Mouse (Mus musculus) lung, postnatal 10 days (tissue): ENCODE measurements around the gene Cul3.
A peak's percentile ranks its signal among the peaks of the same experiment; 100 is the strongest.
"Not testable (repeated sequence)": the region's sequence is repeated elsewhere in the genome, so short reads cannot be mapped to it uniquely, and the experiment has no call there.

Source experiments
- DNase-seq: peaks from one replicate; pipeline ENCODE4 v3.0.0; 2021

The Cul3 gene

DNA sequence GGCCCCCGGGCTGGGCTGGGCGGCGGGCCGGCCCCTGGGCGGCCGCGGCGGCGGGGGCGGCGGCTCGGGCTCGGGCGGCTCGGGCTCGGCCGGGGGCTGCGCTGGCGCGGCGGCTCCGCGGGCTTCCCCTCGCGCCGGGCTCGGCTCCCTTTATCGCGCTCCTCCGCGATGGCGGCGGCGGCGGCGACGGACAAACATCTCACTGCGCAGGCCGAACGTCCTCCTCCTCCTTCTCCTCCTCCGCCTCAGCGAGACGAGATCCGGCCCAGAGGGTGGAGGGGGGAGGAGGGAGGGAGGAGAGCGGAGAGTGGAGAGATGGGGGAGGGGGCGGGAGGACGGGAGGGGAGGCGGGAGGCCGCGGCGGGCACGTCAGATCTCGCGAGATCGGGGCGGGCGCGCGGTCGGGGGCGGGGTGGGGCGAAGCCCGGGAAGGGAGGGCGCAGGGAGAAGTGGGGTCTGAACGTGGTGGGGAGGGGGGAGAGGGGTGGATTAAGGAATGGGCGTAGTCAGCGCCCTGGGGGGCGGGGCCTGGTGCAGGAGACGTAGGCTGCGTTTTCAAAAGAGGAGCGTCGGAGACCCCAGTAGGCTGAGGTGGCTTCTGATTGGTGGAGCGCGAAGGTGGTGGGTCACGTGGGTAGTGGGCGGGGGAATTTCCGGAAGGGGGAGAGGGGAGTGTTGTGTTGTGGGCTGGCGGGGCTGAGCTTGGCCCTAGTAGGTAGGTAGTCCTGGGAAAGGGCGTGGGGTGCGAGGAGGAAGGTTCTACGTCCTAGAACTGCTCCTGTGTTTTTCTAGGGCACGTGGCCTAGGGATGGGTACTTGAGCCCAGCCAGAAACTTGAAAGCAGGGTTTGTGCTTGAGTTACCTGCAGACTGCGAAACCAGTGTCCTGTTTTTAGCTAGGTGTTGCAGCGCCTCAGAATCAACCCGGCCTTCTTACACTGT lies at the start of gene Cul3:
TSS of gene Cul3 (minus strand) at position 45 of the 941 bp plus-strand sequence.
- DNase-seq: peak; percentile 98

GRCm38 (mm10) chr1:80389518-80389917 lies 49.2 kb upstream of the Cul3 start:
- no peak for DNase-seq

DNA sequence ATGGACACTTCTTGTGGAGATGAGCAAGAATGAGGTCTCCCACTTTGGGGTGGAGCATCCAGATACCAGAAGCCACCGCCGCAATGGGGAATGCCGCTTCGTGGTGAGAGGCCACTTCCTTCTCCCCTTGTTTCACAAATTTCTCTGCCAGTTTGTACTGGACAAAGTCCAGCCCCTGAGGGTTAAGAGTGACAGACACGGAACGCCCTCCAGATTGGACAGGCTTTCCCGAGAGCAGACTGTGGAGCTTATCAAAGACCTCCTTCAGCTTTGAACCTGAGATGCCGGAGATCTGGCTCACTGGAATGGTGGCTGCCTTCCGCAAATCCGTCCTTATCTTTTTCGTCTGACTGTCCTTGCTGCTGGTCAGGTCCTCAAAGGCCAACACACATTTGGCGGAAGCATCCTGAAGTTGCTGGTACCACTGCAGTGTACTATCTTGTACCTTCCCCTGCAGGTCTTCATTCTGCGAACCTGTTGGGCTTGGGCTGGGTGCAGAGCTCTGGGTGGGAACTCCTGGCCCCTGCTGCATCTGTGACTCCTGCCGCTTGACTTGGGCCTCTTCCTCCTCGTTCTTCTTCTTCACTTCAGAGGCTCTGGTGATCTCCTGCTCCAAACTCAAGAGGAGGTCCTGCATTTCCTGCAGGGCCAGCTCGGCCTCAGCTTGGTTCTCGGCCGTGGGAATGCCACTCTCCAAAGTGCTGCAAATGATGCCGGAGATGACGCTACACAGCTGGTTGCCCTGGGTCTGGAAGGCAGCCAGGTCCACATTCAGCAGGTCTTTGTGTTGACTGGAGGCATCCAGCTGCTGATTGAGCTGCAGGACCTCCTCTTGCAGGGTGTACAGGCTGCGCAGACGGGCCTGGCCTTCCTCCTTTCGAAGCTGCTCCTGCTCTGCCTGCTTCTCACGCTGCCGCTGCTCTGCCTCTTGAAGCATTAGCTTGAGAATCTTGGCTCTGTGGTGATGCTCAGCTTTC lies 43.6 kb upstream of the Cul3 start:
- peak; percentile 58 for DNase-seq

GRCm38 (mm10) chr1:80382928-80383327 lies 42.6 kb upstream of the Cul3 start:
- no peak for DNase-seq

DNA sequence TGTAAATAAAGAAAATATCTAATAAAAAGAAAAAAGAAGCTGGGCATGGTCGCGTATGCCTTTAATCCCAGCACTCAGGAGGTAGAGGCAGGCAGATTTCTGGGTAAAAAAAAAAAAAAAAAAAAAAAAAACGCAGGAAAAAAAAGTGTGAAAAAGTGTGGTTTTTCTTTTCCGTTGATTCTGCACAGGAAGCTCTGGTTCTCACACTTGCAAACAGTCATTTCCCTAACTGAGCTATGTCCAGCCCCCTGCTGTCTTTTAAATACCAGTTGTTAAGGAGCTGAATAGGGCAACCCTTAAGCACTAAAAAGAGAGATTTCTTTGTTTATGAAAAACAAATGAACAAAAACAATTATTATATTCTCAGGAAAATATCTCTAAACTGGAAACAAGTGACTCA lies 41.0 kb upstream of the Cul3 start:
- no peak for DNase-seq

DNA sequence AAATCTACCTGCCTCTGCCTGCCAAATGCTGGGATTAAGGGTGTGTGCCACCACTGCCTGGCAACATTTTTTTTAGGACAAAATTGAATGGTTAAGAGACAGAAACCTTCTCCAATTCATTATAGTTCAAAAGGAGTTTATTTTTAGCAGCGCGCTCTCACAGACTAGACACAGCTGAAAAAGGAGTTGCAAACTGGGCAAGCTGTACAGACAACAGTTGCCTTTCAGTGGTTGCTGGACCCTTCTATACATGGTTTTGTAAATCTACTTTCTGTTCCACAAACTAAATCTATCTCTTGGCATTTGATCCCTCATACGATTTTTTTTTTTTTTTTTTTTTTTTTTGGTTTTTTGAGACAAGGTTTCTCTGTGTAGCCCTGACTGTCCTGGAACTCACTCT lies 31.7 kb upstream of the Cul3 start:
- no peak for DNase-seq

DNA sequence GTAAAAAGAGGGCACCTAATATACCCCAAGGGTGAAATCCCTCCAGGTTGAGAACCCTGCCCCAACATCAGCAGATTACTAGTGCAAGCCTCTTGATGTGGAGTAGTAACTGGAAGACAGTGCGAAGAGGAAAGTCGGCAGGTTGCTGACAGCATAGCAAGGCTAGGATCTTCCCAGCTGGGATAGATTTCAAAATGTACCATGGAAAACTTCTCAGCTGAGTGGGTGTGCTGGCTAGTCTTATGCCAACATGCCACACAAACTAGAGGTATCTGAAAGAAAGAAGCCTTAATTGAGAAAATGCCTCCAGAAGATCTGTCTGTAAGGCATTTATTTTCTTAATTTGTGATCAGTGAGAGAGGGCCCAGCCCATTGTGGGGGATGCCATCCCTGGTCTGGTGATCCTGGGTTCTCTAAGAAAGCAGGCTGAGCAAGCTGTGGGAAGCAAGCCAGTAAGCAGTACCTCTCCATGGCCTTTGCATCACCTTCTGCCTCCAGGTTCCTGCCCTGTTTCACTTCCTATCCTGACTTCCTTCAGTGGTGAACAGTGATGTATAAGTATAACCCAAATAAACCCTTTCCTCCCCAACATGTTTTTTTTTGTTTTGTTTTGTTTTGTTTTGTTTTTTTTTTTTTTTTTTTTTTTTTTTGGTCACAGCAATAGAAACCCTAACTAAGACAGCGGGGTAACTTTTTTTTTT lies 31.1 kb upstream of the Cul3 start:
- DNase-seq: no peak

DNA sequence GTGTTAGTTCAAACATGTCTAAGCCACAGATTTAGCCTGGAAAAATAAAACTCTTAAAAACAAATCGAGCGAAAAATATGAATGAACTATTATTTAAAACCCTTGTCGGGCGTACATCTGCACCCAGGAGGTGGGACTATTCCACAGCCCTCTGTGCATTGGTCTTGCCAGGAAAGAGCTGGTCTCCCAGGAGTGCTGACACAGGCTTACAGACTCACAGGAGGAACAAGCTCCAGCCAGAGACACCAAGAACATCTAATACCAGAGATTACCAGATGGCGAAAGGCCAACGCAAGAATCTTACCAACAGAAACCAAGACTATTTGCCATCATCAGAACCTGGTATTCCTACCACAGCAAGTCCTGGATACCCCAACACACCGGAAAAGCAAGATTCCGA lies 23.2 kb upstream of the Cul3 start:
- DNase-seq: no peak

- no peak for DNase-seq
Measured at GRCm38 (mm10) chr1:80362946-80363345, 22.7 kb upstream of the Cul3 start.

- no peak for DNase-seq
Measured at GRCm38 (mm10) chr1:80362400-80362799, 22.1 kb upstream of the Cul3 start.

DNA sequence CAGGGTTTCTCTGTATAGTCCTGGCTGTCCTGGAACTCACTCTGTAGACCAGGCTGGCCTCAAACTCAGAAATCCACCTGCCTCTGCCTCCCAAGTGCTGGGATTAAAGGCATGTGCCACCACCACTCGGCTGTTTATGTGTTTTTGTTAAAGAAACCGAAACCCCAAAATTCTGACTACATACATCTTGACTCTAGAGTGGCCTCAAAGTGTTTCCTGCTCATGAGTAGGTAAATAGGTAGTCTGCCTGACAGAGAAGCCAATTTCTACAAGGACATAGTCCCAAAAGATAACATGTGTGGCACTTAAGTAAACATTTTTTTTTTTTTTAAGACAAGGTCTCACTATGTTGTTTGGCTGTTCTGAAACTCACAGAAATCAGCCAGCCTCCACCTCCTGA lies 21.5 kb upstream of the Cul3 start:
- DNase-seq: not testable (repeated sequence)

- DNase-seq: no peak
Measured at GRCm38 (mm10) chr1:80360038-80360608, 19.8 kb upstream of the Cul3 start.

DNA sequence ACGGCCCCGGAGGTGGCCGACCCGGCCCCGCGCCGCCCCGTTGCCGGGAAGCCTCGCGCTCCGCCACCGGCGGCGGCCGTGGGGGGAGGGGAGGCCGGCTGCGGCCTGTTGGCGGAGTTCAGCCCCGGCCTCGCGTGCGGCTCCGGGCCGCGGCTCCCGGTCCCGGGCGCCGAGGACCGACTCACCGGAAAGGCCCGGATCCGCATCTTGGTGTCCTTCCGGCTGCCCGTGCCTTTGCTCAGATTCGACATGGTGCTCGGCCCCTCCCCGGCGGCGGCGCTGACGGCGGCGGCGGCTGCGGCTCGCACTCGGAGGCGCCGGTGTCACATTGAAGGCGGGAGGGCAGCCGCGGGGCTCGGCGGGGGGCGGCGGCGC lies 232 bp downstream of the Cul3 start:
- DNase-seq: peak; percentile 80

DNA sequence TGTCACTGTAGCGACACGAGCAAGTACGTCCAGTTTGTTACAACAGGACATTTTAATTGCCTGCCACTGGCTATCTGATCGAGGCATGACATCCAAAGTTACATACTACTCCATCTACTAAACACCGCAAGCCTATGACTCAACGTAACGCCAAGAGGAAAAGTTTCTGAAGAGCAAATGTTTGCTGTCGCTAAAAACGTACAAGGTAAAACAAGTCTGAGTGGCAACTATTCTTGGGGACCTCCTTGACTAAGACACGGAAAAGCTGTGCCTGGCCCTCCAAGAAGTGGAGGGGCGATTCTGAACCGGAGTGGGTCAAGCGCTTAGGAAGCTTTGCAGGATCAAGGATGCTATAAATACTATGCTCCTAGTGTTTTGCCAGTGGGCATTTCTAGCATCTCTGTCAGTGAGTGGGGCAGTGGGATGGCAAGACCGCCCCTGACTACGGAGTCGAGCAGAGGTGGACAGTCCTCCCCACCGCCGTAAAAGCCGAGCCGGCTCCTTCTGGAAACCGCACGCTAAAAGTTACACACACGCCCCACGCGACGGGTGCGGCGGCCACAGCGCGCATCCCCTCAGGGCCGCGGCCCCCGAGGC lies 757 bp downstream of the Cul3 start:
- peak; percentile 35 for DNase-seq

DNA sequence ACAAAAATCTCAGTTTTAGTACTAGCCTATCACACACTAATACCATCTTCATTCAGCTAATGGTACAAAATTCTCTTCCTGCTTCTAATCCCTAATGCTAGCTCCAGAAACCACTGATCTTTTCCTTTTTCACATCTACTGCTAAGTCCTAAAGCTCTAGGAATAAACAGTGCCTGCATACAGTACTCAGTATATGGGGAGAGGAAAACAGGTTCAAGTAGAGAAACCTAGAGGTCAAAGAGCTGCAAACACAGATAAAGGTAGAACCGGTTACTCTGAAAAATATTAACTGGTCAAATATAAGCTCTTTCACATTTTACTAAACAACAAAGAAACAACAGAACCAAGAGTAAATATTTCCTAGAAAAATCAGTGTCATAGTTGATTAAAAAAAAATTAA lies 1.9 kb downstream of the Cul3 start:
- no peak for DNase-seq

DNA sequence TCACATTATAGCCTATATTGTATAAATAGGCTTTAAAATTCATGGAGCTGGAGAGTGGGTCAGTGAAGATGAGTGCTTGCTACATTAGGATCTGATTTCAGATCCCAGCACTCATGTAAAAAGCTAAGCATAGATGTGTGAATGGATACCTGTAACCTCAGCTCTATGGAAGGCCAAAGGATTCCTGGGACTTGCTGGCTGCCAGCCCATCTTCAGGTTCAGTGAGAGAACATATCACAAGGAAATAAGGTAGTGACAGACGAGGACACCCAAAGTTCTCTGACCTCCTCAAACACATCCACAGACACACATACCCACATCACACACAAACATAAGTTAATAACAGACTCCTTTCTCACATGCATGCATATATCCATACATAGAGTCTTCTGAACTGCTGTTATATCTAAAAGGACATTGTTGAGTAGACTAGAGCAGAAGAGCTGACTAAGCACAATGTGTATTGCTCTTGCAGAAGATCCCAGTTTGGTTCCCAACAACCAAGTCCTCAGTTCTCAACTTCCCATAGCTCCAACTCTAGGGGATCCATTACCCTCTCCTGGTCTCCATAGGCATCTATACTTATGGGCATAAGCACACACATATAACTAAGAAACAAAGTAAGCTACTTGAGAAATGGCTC lies 4.4 kb downstream of the Cul3 start:
- DNase-seq: no peak

DNA sequence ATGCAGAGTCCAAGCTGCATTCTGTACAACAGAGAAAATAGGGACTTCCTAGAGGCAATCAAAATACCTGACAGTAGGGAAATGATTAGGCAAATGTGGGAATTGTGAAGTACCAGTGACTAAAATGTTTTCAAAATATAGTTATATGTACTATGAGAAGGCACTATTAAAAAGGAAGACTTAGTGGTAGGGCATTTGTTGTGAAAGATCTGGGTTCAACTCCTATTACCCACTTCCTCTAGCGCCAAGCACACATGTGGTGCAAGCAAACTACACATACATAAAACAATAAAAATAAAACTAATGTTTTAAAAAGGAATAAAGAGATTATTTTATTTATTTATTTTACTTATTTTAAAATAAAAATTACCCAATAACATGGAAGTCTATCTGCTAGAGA lies 5.2 kb downstream of the Cul3 start:
- no peak for DNase-seq

- no peak for DNase-seq
Measured at GRCm38 (mm10) chr1:80330970-80331369, 9.3 kb downstream of the Cul3 start.

DNA sequence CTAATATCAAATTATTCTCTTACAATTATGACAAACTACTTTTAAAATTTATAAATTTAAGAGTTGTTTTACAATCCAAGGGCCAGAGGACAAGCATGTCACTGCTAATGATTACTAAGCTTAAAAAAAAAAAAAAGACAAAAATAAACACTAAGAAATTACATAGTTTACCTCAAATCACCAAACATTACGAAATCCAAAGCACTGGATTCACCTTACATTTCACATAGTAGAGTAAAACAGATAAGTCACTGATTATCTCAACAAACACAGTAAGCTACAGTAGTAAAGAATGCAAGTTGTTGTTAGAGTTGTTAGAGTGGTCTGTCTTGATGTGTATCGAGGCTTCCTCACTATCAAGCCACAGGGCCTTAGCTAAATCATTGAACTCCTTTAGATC lies 14.5 kb downstream of the Cul3 start:
- DNase-seq: no peak

DNA sequence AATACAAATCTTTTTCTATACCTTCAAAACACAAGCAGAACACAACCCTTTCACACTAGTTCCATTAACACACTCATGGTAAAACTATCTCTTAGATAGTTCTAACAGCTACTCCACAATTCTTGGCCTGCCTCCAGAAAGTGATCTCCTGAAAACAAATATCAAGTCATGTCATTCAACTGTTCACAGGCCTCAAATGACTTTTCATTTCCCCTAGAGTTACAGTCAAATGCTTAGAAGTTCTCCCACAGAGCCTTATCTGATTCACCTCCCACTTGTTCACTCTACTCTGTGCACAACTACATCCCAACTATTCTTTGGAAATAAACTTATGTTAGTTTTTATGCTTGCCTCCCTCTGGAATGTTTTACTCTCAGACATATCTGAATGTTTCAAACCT lies 15.9 kb downstream of the Cul3 start:
- no peak for DNase-seq

DNA sequence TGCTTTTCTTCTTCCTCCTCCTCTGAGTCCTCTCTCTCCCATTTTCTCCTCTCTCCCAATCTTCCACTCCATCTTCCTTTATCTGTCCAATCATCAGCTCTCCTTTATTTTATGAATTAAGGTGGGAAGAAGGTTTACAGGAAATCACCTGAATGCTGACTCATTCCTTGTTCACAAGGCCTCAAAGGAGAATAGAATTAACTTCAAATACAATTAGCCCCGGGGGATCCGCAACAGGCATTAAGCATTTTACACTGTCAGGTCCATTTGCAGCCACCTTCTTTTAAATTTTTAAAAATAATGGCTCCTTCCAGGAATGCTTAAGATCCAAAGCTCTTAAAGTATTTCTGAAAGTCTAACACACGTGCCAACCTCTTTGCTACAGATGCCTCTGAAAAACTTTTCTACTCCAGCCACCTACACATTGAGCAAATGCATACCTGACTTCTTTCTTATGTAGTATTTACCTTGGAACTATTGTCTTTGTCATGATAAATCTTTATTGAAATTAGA lies 24.7 kb downstream of the Cul3 start:
- DNase-seq: no peak

DNA sequence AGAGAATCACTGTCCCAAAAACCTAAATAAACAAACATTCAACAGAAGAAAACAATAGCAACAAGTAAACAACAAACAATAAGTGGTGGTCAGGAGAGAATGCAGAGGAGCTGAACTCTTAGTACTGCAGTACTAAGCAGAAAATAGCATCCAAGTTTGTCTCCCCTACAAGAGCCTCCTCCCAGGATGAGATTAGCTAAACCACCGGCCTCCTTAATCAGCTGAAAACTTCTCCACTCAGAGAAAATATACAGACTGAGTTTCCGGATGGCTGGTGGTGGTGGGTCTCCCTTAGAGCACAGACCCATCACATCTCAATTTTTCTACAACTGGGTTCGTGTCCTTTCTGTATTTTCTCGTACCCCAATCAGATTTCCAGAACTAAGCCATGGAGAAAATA lies 47.0 kb downstream of the Cul3 start:
- DNase-seq: no peak
